Mouse (Mus musculus) CH12.LX (cell line): Measurements from ENCODE around the gene Psmb9. TPM values are rescaled to one million over a fixed set of nuclear protein-coding genes. Genes with fewer than 3 reads are reported as not detected.

Experiments used
- DNase-seq: peaks from one replicate; pipeline ENCODE4 v3.0.0-alpha.2; 2013; ENCODE audit errors: extremely low read depth
- H3K27ac ChIP-seq: 2 replicates; pipeline ENCODE4 v1.5.1; 2012; ENCODE audit warnings: low read depth, mild to moderate bottlenecking, control low read depth, moderate library complexity; ENCODE audit not compliant: insufficient read depth
- H3K27me3 ChIP-seq: replicated peaks from 2 replicates; pipeline ENCODE3; 2012; ENCODE audit warnings: inconsistent platforms
- H3K36me3 ChIP-seq, 2 experiments: replicated peaks in 1 of 2; 2 replicates each; pipeline versions ENCODE3 to v1.6.1; 2012; ENCODE audit warnings: inconsistent platforms in 1 of 2, low read length in 1 of 2, mild to moderate bottlenecking in 1 of 2, mixed read lengths in 1 of 2, moderate library complexity in 1 of 2; ENCODE audit not compliant: control insufficient read depth in 1 of 2, insufficient read depth in 1 of 2
- H3K4me1 ChIP-seq, 2 experiments: 2 replicates each; pipeline ENCODE4 v1.6.1; 2012; ENCODE audit warnings: inconsistent platforms in 1 of 2, moderate library complexity in 1 of 2; ENCODE audit not compliant: insufficient read depth in 2 of 2, control insufficient read depth in 1 of 2
- H3K4me2 ChIP-seq: 2 replicates; pipeline ENCODE4 v1.6.1; 2012; ENCODE audit warnings: low read depth, mild to moderate bottlenecking, control low read depth; ENCODE audit not compliant: poor library complexity, insufficient read depth, severe bottlenecking
- H3K4me3 ChIP-seq, 3 experiments: fragments of 150-350 bp in 1 of 3; sonication (generic) in 1 of 3; replicated peaks in 1 of 3; 2 replicates each; pipeline versions ENCODE3 to v1.5.1; 2011 to 2012; ENCODE audit warnings: low read depth in 2 of 3, low read length in 2 of 3, mild to moderate bottlenecking in 2 of 3, moderate library complexity in 2 of 3, control low read depth in 1 of 3, improper control_type of control experiment in 1 of 3, inconsistent platforms in 1 of 3, mixed read lengths in 1 of 3; ENCODE audit not compliant: poor library complexity in 1 of 3
- H3K79me2 ChIP-seq: replicated peaks from 2 replicates; pipeline ENCODE4 v1.6.1; 2012; ENCODE audit warnings: mild to moderate bottlenecking, moderate library complexity; ENCODE audit not compliant: control insufficient read depth, poor library complexity, insufficient read depth, severe bottlenecking; ENCODE audit errors: extremely low read depth
- H3K9ac ChIP-seq: 2 replicates; pipeline ENCODE4 v1.6.1; 2012; ENCODE audit warnings: low read depth, mild to moderate bottlenecking, control low read depth, moderate library complexity; ENCODE audit not compliant: insufficient read depth
- H3K9me3 ChIP-seq: replicated peaks from 2 replicates; pipeline ENCODE3; 2012; ENCODE audit warnings: low read length, inconsistent platforms, mixed read lengths
- BHLHE40 ChIP-seq: IDR thresholded peaks from 2 replicates; pipeline ENCODE4 v1.6.1; 2011; ENCODE audit warnings: mild to moderate bottlenecking, low read depth, low read length, improper control_type of control experiment
- CHD1 ChIP-seq: IDR thresholded peaks from 2 replicates; pipeline ENCODE4 v1.6.1; 2012; ENCODE audit warnings: low read depth, low read length, improper control_type of control experiment, inconsistent platforms
- CHD2 ChIP-seq: IDR thresholded peaks from 2 replicates; pipeline ENCODE4 v1.6.1; 2011; ENCODE audit warnings: low read length, improper control_type of control experiment
- CTCF ChIP-seq, 2 experiments: IDR thresholded peaks in 1 of 2; conservative IDR thresholded peaks in 1 of 2; 2 replicates each; pipeline ENCODE4 v1.5.1; 2011 to 2012; ENCODE audit warnings: low read depth in 2 of 2, low read length in 2 of 2, improper control_type of control experiment in 1 of 2, inconsistent platforms in 1 of 2, mild to moderate bottlenecking in 1 of 2, moderate library complexity in 1 of 2
- ELF1 ChIP-seq: IDR thresholded peaks from 2 replicates; pipeline ENCODE4 v1.6.1; 2014; ENCODE audit warnings: low read depth, mild to moderate bottlenecking, inconsistent platforms, low read length, improper control_type of control experiment
- EP300 ChIP-seq: IDR thresholded peaks from 2 replicates; pipeline ENCODE4 v1.6.1; 2011; ENCODE audit warnings: low read length, improper control_type of control experiment
- ETS1 ChIP-seq: conservative IDR thresholded peaks from 2 replicates; pipeline ENCODE4 v1.6.1; 2012; ENCODE audit warnings: low read depth, mild to moderate bottlenecking, inconsistent platforms, low read length, improper control_type of control experiment, moderate library complexity
- HCFC1 ChIP-seq: IDR thresholded peaks from 2 replicates; pipeline ENCODE4 v1.6.1; 2012; ENCODE audit warnings: low read depth, mild to moderate bottlenecking, inconsistent platforms, low read length, improper control_type of control experiment
- IRF4 ChIP-seq: IDR thresholded peaks from 2 replicates; pipeline ENCODE4 v1.6.1; 2014; ENCODE audit warnings: low read depth, mild to moderate bottlenecking, inconsistent platforms, low read length, improper control_type of control experiment
- JUN ChIP-seq: IDR thresholded peaks from 2 replicates; pipeline ENCODE4 v1.6.1; 2011; ENCODE audit warnings: low read depth, mild to moderate bottlenecking, low read length, improper control_type of control experiment, moderate library complexity; ENCODE audit not compliant: insufficient read depth
- KAT2A ChIP-seq: IDR thresholded peaks from 2 replicates; pipeline ENCODE4 v1.6.1; 2012; ENCODE audit warnings: low read length, improper control_type of control experiment, inconsistent platforms; ENCODE audit not compliant: insufficient replicate concordance
- MAFK ChIP-seq: IDR thresholded peaks from 2 replicates; pipeline ENCODE4 v1.6.1; 2011; ENCODE audit warnings: low read length, improper control_type of control experiment; ENCODE audit not compliant: insufficient replicate concordance
- MAX ChIP-seq: IDR thresholded peaks from 2 replicates; pipeline ENCODE4 v1.6.1; 2011; ENCODE audit warnings: low read length, improper control_type of control experiment
- MAZ ChIP-seq: IDR thresholded peaks from 2 replicates; pipeline ENCODE4 v1.6.1; 2012; ENCODE audit warnings: low read depth, mild to moderate bottlenecking, inconsistent platforms, low read length, improper control_type of control experiment, moderate library complexity
- MEF2A ChIP-seq: IDR thresholded peaks from 2 replicates; pipeline ENCODE4 v1.6.1; 2014; ENCODE audit warnings: low read depth, mild to moderate bottlenecking, inconsistent platforms, low read length, improper control_type of control experiment, borderline replicate concordance
- MXI1 ChIP-seq: IDR thresholded peaks from 2 replicates; pipeline ENCODE4 v1.6.1; 2011; ENCODE audit warnings: mild to moderate bottlenecking, low read depth, low read length, improper control_type of control experiment
- MYC ChIP-seq: IDR thresholded peaks from 2 replicates; pipeline ENCODE4 v1.6.1; 2011; ENCODE audit warnings: low read depth, mild to moderate bottlenecking, improper control_type of control experiment, low read length
- NELFE ChIP-seq: IDR thresholded peaks from 2 replicates; pipeline ENCODE4 v1.6.1; 2011; ENCODE audit warnings: low read depth, low read length, improper control_type of control experiment
- NRF1 ChIP-seq: IDR thresholded peaks from 2 replicates; pipeline ENCODE4 v1.6.1; 2014; ENCODE audit warnings: low read depth, mild to moderate bottlenecking, inconsistent platforms, low read length, improper control_type of control experiment, moderate library complexity
- PAX5 ChIP-seq: IDR thresholded peaks from 2 replicates; pipeline ENCODE4 v1.6.1; 2012; ENCODE audit warnings: low read length, inconsistent platforms, mixed read lengths
- POLR2A ChIP-seq: IDR thresholded peaks from 2 replicates; pipeline ENCODE4 v1.6.1; 2011; ENCODE audit warnings: low read depth, mild to moderate bottlenecking, improper control_type of control experiment, low read length
- POLR2AphosphoS2 ChIP-seq: IDR thresholded peaks from 2 replicates; pipeline ENCODE4 v1.6.1; 2011; ENCODE audit warnings: low read depth, low read length, improper control_type of control experiment
- RAD21 ChIP-seq: IDR thresholded peaks from 2 replicates; pipeline ENCODE4 v1.6.1; 2011; ENCODE audit warnings: low read depth, mild to moderate bottlenecking, low read length, improper control_type of control experiment, moderate library complexity
- RCOR1 ChIP-seq: conservative IDR thresholded peaks from 2 replicates; pipeline ENCODE4 v1.6.1; 2012; ENCODE audit warnings: low read depth, mild to moderate bottlenecking, inconsistent platforms, low read length, improper control_type of control experiment
- SIN3A ChIP-seq: IDR thresholded peaks from 2 replicates; pipeline ENCODE4 v1.6.1; 2012; ENCODE audit warnings: low read length, improper control_type of control experiment, inconsistent platforms
- SMC3 ChIP-seq: IDR thresholded peaks from 2 replicates; pipeline ENCODE4 v1.6.1; 2011; ENCODE audit warnings: low read depth, low read length, improper control_type of control experiment
- TBP ChIP-seq: conservative IDR thresholded peaks from 2 replicates; pipeline ENCODE4 v1.6.1; 2011; ENCODE audit warnings: low read depth, low read length, improper control_type of control experiment
- UBTF ChIP-seq: IDR thresholded peaks from 2 replicates; pipeline ENCODE4 v1.6.1; 2012; ENCODE audit warnings: low read depth, mild to moderate bottlenecking, inconsistent platforms, low read length, improper control_type of control experiment, moderate library complexity
- USF2 ChIP-seq: conservative IDR thresholded peaks from 2 replicates; pipeline ENCODE4 v1.6.1; 2011; ENCODE audit warnings: low read depth, low read length, improper control_type of control experiment
- ZC3H11A ChIP-seq: IDR thresholded peaks from 2 replicates; pipeline ENCODE4 v1.6.1; 2012; ENCODE audit warnings: low read depth, mild to moderate bottlenecking, inconsistent platforms, low read length, improper control_type of control experiment
- ZMIZ1 ChIP-seq: IDR thresholded peaks from 2 replicates; pipeline ENCODE4 v1.6.1; 2012; ENCODE audit warnings: low read depth, mild to moderate bottlenecking, inconsistent platforms, low read length, improper control_type of control experiment
- ZNF384 ChIP-seq: IDR thresholded peaks from 2 replicates; pipeline ENCODE4 v1.6.1; 2012; ENCODE audit warnings: low read depth, low read length, improper control_type of control experiment, inconsistent platforms
- dilution Hi-C: fragments of 300-500 bp; cut with MboI; formaldehyde crosslinking; loops from 2 replicates; pipeline ENCODE4 v1.14.3; 2020; ENCODE audit warnings: low sequenced_read_pairs; ENCODE audit not compliant: extremely low pct_unique_long_range_greater_than_20kb, extremely low pct_ligation_motif_present
- in situ Hi-C: fragments of 300-500 bp; cut with MboI; formaldehyde crosslinking; loops from 3 replicates; pipeline ENCODE4 v1.14.3; 2019; ENCODE audit warnings: low sequenced_read_pairs, low pct_ligation_motif_present, low pct_unique_long_range_greater_than_20kb, mixed read lengths
- polyA plus RNA-seq: library from polyadenylated mRNA; unstranded; fragments of >175 nt; gene quantifications from 2 replicates; pipeline ENCODE4 v1.2.1, GENCODE M21; 2012; ENCODE audit warnings: low read depth; ENCODE audit not compliant: insufficient read length
- total RNA-seq, 2 experiments: library from RNA; depleted of rRNA; stranded (reverse); fragments of 300-350 nt in 1 of 2; fragments of >200 nt in 1 of 2; gene quantifications; 2 replicates each; pipeline ENCODE4 v1.2.3; 2012 to 2014

Gene Psmb9
- total and polyA plus RNA-seq, 3 experiments, result 159 to 435 (median 192) TPM

GRCm38 (mm10) chr17:34236691-34237090 lies 49.1 kb upstream of the Psmb9 start:
- Histone ChIP-seq H3K9ac (no peak overlapping the region), H3K27me3 (no peaks in the 10 kb centered on the region), H3K4me3 (no peak overlapping the region), H3K27ac (no peak overlapping the region), H3K9me3 (peaks cover 7% of the 10 kb centered on the region), H3K79me2 (no peaks in the 10 kb centered on the region), H3K4me1 (peaks cover 0 to 31% of the 10 kb centered on the region in 2 experiments; a peak in 3 of 4 replicates), H3K36me3 (peaks cover 0 to 10% of the 10 kb centered on the region in 2 experiments), H3K4me2 (no peak overlapping the region)
- in situ Hi-C loops, result no loop called here
- TF ChIP-seq HCFC1, result no peak
- TF ChIP-seq BHLHE40, result no peak
- no peak for TF ChIP-seq JUN
- no peak for TF ChIP-seq SMC3
- TF ChIP-seq CTCF (conservative IDR thresholded peaks at IDR 0.05 in 1 of 2, IDR thresholded peaks at IDR 0.05 in 1 of 2; ENCODE audit: low read depth in 2 of 2, low read length in 2 of 2), result no peak
- TF ChIP-seq MEF2A, result no peak
- no peak for TF ChIP-seq POLR2AphosphoS2
- TF ChIP-seq MAFK, result no peak
- TF ChIP-seq PAX5, result no peak
- TF ChIP-seq MXI1, result no peak
- no peak for TF ChIP-seq RCOR1
- TF ChIP-seq KAT2A, result no peak
- no peak for TF ChIP-seq EP300
- TF ChIP-seq NRF1, result no peak
- DNase-seq, result no peak
- dilution Hi-C loops, result no loop called here

- H3K4me3 ChIP-seq, result peak overlapping the region in 1 of 3 experiments; percentile 36
- H3K4me2 ChIP-seq, result peak overlapping the region; percentile 65
- in situ Hi-C loops (no loop called here), dilution Hi-C loops (no loop called here)
- no peaks in the 10 kb centered on the region for H3K36me3 ChIP-seq
- no peaks in the 10 kb centered on the region for H3K79me2 ChIP-seq
- H3K27ac ChIP-seq, result no peak overlapping the region
- no peaks in the 10 kb centered on the region for H3K27me3 ChIP-seq
- DNase-seq, result peak; percentile 98
- H3K9me3 ChIP-seq, result no peaks in the 10 kb centered on the region
- peak overlapping the region; percentile 58 for H3K9ac ChIP-seq
- peaks cover 0 to 27% of the 10 kb centered on the region in 2 experiments; a peak in 2 of 4 replicates for H3K4me1 ChIP-seq
- TF ChIP-seq POLR2A, result peak; percentile 57
- peak; percentile 21; the same call in 1 of the 2 replicates for TF ChIP-seq ETS1
- TF ChIP-seq MAX, result peak; percentile 82
- peak; percentile 85 for TF ChIP-seq MYC
- peak; percentile 96 for TF ChIP-seq SMC3
- TF ChIP-seq TBP, result peak; percentile 60; the same call in 1 of the 2 replicates
- TF ChIP-seq RAD21, result peak; percentile 98
- 0 out of 2 replicates have a peak, but pooled peaks have one; percentile 14 for TF ChIP-seq ZNF384
- peak; percentile 90 for TF ChIP-seq SIN3A
- TF ChIP-seq POLR2AphosphoS2, result no peak
- TF ChIP-seq NELFE, result peak; percentile 70
- TF ChIP-seq IRF4, result peak; percentile 67
- TF ChIP-seq EP300, result no peak
- TF ChIP-seq CHD2, result no peak; the same call in 1 of the 2 replicates
- peak; percentile 85 for TF ChIP-seq ZC3H11A
- peak; percentile 75 for TF ChIP-seq ELF1
- no peak for TF ChIP-seq JUN
- peak; percentile 58 to 92 for TF ChIP-seq CTCF (conservative IDR thresholded peaks at IDR 0.05 in 1 of 2, IDR thresholded peaks at IDR 0.05 in 1 of 2; ENCODE audit: low read depth in 2 of 2, low read length in 2 of 2)
- no peak for TF ChIP-seq CHD1
- TF ChIP-seq BHLHE40, result no peak
- no peak for TF ChIP-seq USF2
- peak; percentile 66; the same call in 1 of the 2 replicates for TF ChIP-seq MXI1
- TF ChIP-seq MAFK, result no peak; the same call in 1 of the 2 replicates
- TF ChIP-seq ZMIZ1, result no peak
- TF ChIP-seq PAX5, result no peak
- peak; percentile 70; the same call in 1 of the 2 replicates for TF ChIP-seq MAZ
- no peak for TF ChIP-seq UBTF
- 0 out of 2 replicates have a peak, but pooled peaks have one; percentile 50 for TF ChIP-seq KAT2A
Measured at GRCm38 (mm10) chr17:34234926-34235325, 47.4 kb upstream of the Psmb9 start.
